In genomic region chr13:113587200-113587936, GRCm38 (mm10) we compare ENCODE assay signal across 8 mouse cellular contexts. TPM values are rescaled to one million over a fixed set of nuclear protein-coding genes. Genes with fewer than 3 reads are reported as not detected.
DNase-seq lines count a peak whose midpoint lies in the region.

No protein-coding gene starts in this region.

- intact Hi-C loops in left cerebral cortex, postnatal 4 days (cut with DNase I) = no loop called here

- peak; percentile 68 for DNase-seq in layer of hippocampus, adult 11-12 months (ENCODE audit: low spot score)
- DNase-seq in layer of hippocampus, adult 9-10 months (ENCODE audit: low spot score) = no peak
- DNase-seq in frontal cortex, adult 2 months (ENCODE audit: extremely low spot score in 1 of 2, low spot score in 1 of 2) = peak; percentile 42 to 55
- peak; percentile 57 for DNase-seq in left cerebral cortex, postnatal 4 days
- peak; percentile 79 to 86 for DNase-seq in right cerebral cortex, postnatal 10 days (ENCODE audit: low spot score in 2 of 2)
- no peak for DNase-seq in gastrocnemius, adult 8-10 months (ENCODE audit: low spot score in 2 of 2)
- DNase-seq in urinary bladder, postnatal 14 days (ENCODE audit: low spot score) = no peak
- no peak for DNase-seq in kidney, adult 8-10 months

RNA-seq across cellular contexts. Expression of gene Snx18, which starts 31.0 kb away (rescaled TPM):
- polyA plus RNA-seq in frontal cortex, adult 2 months (2012; rRNA removed) = 17.5 and 19.5 TPM in 2 replicates
- total RNA-seq in left cerebral cortex, postnatal 4 days (2021) = 10 to 100 TPM; 19.3 to 19.8 TPM
- total RNA-seq in gastrocnemius, adult 8-10 months (2022) = 10 to 100 TPM in 1 of 4 experiments, 1 to 10 TPM in 3; 7.6 to 10.2 (median 8.0) TPM

Comparison
In these comparisons a context has a peak if more than half of its experiments do, and no peak if none do; other contexts are left out.
1. DNase-seq: peak in layer of hippocampus, adult 11-12 months (single experiment), frontal cortex, adult 2 months (2 of 2), left cerebral cortex, postnatal 4 days (single experiment) and right cerebral cortex, postnatal 10 days (2 of 2); none in layer of hippocampus, adult 9-10 months (single experiment), gastrocnemius, adult 8-10 months (0 of 2), urinary bladder, postnatal 14 days (single experiment) and kidney, adult 8-10 months (0 of 2).